Mouse (Mus musculus) granulocyte monocyte progenitor cell, adult 5-6 weeks (primary cell): Measurements from ENCODE around the gene Phf13. TPM values are rescaled to one million over a fixed set of nuclear protein-coding genes. Genes with fewer than 3 reads are reported as not detected.
A peak's percentile ranks its signal among the peaks of the same experiment; 100 is the strongest.
"Not testable (repeated sequence)": the region's sequence is repeated elsewhere in the genome, so short reads cannot be mapped to it uniquely, and the experiment has no call there.

Source experiments
- ATAC-seq: replicated peaks from 2 replicates; pipeline ENCODE4 v1.8.0; 2016; ENCODE audit warnings: mild to moderate bottlenecking, moderate TSS enrichment, inconsistent platforms; ENCODE audit not compliant: poor library complexity, severe bottlenecking
- total RNA-seq, 2 experiments: library from RNA; stranded (forward) in 1 of 2; stranded (reverse) in 1 of 2; fragments of 200-712, 200-1000 nt in 1 of 2; fragments of >200 nt in 1 of 2; fragmentation: Nextera tagmentation in 1 of 2; gene quantifications; 2 replicates each; pipeline ENCODE4 v1.2.3; 2014 to 2017

Phf13 gene
- 1.4 and 5.7 TPM in 2 replicates for total RNA-seq (2014; fragmentation: Nextera tagmentation)
- total RNA-seq (2017): 2.1 and 2.4 TPM in 2 replicates

GRCm38 (mm10) chr4:151996173-151996950 lies at the start of gene Phf13:
Gene Phf13, minus strand, starts transcription at chr4:151996258.
- peak; percentile 85 for ATAC-seq

GRCm38 (mm10) chr4:152044609-152045008 lies 48.6 kb upstream of the Phf13 start:
- ATAC-seq: no peak

- no peak for ATAC-seq
Observed at GRCm38 (mm10) chr4:152043171-152043570, 47.1 kb upstream of the Phf13 start.

- no peak for ATAC-seq
Observed at GRCm38 (mm10) chr4:152041924-152042641, 46.0 kb upstream of the Phf13 start.

GRCm38 (mm10) chr4:152039831-152040310 lies 43.8 kb upstream of the Phf13 start:
- no peak for ATAC-seq

- ATAC-seq: peak; percentile 92
Observed at GRCm38 (mm10) chr4:152038985-152039830, 43.1 kb upstream of the Phf13 start, which contains the start of gene Nol9. Gene Nol9, plus strand, starts transcription at chr4:152039321.

- peak; percentile 57 for ATAC-seq
Observed at GRCm38 (mm10) chr4:152038225-152038984, 42.3 kb upstream of the Phf13 start, which contains the start of gene Tas1r1. Gene Tas1r1, minus strand, starts transcription at chr4:152038568.

- ATAC-seq: not testable (repeated sequence)
Observed at GRCm38 (mm10) chr4:152036464-152036863, 40.4 kb upstream of the Phf13 start.

GRCm38 (mm10) chr4:152032922-152033321 lies 36.9 kb upstream of the Phf13 start:
- no peak for ATAC-seq

GRCm38 (mm10) chr4:152029997-152030396 lies 33.9 kb upstream of the Phf13 start:
- peak; percentile 34 for ATAC-seq

- ATAC-seq: no peak
Observed at GRCm38 (mm10) chr4:152029087-152029486, 33.0 kb upstream of the Phf13 start.

GRCm38 (mm10) chr4:152028456-152028855 lies 32.4 kb upstream of the Phf13 start:
- no peak for ATAC-seq

GRCm38 (mm10) chr4:152027524-152027923 lies 31.5 kb upstream of the Phf13 start, which contains the start of gene Zbtb48:
Gene Zbtb48, minus strand, starts transcription at chr4:152027671.
- peak; percentile 81 for ATAC-seq

- ATAC-seq: peak; percentile 31
Observed at GRCm38 (mm10) chr4:152026751-152027508, 30.9 kb upstream of the Phf13 start.

GRCm38 (mm10) chr4:152024525-152024924 lies 28.5 kb upstream of the Phf13 start:
- ATAC-seq: no peak

- ATAC-seq: no peak
Observed at GRCm38 (mm10) chr4:152022506-152022905, 26.4 kb upstream of the Phf13 start.

GRCm38 (mm10) chr4:152021568-152022097 lies 25.6 kb upstream of the Phf13 start:
- ATAC-seq: no peak

GRCm38 (mm10) chr4:152020024-152020423 lies 24.0 kb upstream of the Phf13 start:
- no peak for ATAC-seq
